Mouse (Mus musculus): Measurements from ENCODE around the gene 2900011O08Rik. TPM values are rescaled to one million over a fixed set of nuclear protein-coding genes. Genes with fewer than 3 reads are reported as not detected.

Gene 2900011O08Rik
- polyA plus RNA-seq, 1 experiment from 2014 or later: 70.1 TPM

Small RNAs within 50 kb of the gene (microRNA-seq; reads per million reads assigned to microRNA genes)
- not detected for gene Gm27671

Other genes starting within 250 kb of the 2900011O08Rik start
- 109 and 116 TPM in 2 replicates for gene Rrn3, start 205.9 kb upstream of the 2900011O08Rik start, polyA plus RNA-seq (2015; fragmentation: Nextera tagmentation; extraction: Ambion mirVana)
- gene Ntan1, start 167.8 kb upstream of the 2900011O08Rik start, polyA plus RNA-seq (2015; fragmentation: Nextera tagmentation; extraction: Ambion mirVana): 214 and 225 TPM in 2 replicates
- 56.7 and 62.4 TPM in 2 replicates for gene Pdxdc1, start 83.5 kb upstream of the 2900011O08Rik start, polyA plus RNA-seq (2015; fragmentation: Nextera tagmentation; extraction: Ambion mirVana)
- 5.4 and 7.0 TPM in 2 replicates for gene Mpv17l, start 83.4 kb upstream of the 2900011O08Rik start, polyA plus RNA-seq (2015; fragmentation: Nextera tagmentation; extraction: Ambion mirVana)
- gene Ifitm7, start 284 bp downstream of the 2900011O08Rik start, polyA plus RNA-seq (2015; fragmentation: Nextera tagmentation; extraction: Ambion mirVana): 0.71 and 0.74 TPM in 2 replicates
- 118 and 127 TPM in 2 replicates for gene Nde1, start 176.7 kb downstream of the 2900011O08Rik start, polyA plus RNA-seq (2015; fragmentation: Nextera tagmentation; extraction: Ambion mirVana)
- 17.1 and 20.2 TPM in 2 replicates for gene Marf1, start 176.7 kb downstream of the 2900011O08Rik start, polyA plus RNA-seq (2015; fragmentation: Nextera tagmentation; extraction: Ambion mirVana)